Mouse (Mus musculus) layer of hippocampus, postnatal 10 days (tissue): ENCODE results near the gene Ces1f. TPM values are rescaled to one million over a fixed set of nuclear protein-coding genes. Genes with fewer than 3 reads are reported as not detected.
"Not testable (repeated sequence)": the region's sequence is repeated elsewhere in the genome, so short reads cannot be mapped to it uniquely, and the experiment has no call there.

Experiments
- DNase-seq, 2 experiments: peaks; one replicate each; pipeline ENCODE4 v3.0.0; 2021; ENCODE audit warnings: low spot score in 2 of 2
- long read RNA-seq: library from polyadenylated mRNA; stranded (forward); transcript quantifications from one replicate; pipeline ENCODE4 v2.0.0, GENCODE M21; 2023
- total RNA-seq, 2 experiments: library from RNA; stranded (reverse); gene quantifications; 2 replicates each; pipeline ENCODE4 v1.2.3; 2021

The Ces1f gene
- total RNA-seq, result not detected
- long read RNA-seq, result 0 reads

GRCm38 (mm10) chr8:93279556-93279955 is at the start of gene Ces1f:
TSS of gene Ces1f (minus strand) at chr8:93279747.
- no peak for DNase-seq

GRCm38 (mm10) chr8:93325123-93325522 is 45.6 kb upstream of the Ces1f start:
- DNase-seq, result no peak

GRCm38 (mm10) chr8:93317031-93317430 is 37.5 kb upstream of the Ces1f start:
- no peak for DNase-seq

DNA sequence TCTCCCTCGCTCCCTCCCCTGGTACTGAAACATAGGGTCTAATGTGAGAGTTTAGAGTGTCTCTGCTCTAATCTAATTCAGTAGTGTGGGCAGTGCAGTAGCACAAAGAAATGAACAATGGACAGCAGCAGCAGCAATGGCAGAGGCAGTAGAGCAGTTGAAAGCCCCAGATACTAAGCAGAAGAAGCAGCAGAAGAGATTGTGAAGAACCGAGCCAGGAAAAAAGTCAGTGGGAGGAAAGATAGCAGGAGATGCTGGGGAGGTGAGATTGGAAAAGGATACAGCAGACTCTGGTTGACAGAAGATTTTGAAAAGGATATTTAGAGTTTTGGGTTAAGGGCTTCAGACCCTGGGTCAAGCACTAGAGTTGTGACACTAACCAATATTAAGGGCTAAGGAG is 36.0 kb upstream of the Ces1f start:
- DNase-seq, result no peak

- DNase-seq, result no peak
Measured at GRCm38 (mm10) chr8:93283896-93284295, 4.3 kb upstream of the Ces1f start.

DNA sequence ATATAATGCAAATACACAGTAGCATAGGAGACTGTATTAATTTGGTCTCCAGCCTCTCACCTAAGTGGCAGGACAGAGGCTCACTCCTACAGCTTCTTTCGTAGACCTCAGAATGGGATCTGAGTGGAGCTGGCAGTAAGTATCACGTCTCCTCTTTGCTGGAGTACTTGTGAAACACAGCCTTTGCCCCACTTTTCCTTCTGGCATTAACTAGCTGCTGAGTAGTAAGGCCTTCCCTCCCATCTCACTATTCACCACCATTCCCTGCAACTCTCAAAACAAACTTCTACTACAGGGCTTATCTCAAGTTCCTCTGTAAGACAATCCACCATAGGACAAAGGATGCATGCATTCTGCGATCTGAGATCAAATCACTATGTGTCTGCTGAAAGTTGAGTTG is 2.8 kb upstream of the Ces1f start:
- DNase-seq, result no peak

DNA sequence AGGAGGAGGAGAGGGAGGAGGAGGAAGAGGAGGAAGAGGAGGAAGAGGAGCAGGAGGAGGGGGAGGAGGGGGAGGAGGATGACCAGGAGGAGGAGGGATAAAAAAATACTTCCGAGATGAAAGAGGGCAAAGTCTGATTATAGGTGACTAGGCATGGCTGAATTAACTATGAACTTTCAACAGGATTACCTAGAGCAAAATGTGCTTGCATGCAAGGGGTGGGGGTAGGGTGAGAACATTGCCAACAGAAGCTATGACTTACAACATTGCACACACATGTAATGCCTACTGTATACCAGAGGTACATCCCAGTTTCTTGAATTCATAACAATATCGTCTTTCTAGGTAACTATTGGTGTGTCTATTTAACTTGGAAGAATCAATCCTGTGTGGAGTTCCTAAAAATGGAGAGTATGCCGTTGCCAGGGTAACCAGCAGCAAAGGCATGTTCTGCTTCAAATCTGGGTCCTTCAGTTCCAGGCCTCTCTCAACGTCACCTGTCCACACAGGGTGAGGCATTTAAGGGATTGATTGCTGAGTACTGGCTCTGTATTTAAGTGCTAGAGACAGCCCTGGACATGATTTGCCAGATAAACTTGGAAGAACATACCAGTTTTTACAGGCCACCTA is 1.3 kb downstream of the Ces1f start:
- no peak for DNase-seq

GRCm38 (mm10) chr8:93274609-93275008 is 4.9 kb downstream of the Ces1f start:
- no peak for DNase-seq

DNA sequence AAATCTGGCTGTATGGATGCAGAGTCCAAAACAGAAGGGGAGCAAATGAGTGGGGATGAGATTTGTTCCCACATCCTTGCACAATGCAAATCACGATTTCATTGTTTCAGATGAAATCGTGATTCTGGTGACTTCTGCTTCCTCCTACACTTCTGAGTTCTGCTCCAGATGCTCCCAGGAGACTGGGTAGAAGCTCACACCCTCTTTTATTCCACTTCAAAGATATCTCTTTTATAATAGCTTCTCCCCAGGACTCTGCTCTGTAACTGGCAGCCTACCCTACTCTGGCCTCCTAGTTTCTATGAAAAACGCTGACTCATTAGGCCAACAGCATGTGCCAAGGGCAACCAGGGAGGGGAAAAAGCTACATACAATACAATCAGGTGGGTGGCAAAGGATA is 6.2 kb downstream of the Ces1f start:
- DNase-seq, result peak in 1 of 2 experiments; percentile 11

- DNase-seq, result no peak
Measured at GRCm38 (mm10) chr8:93272686-93273085, 6.9 kb downstream of the Ces1f start.

- DNase-seq, result no peak
Measured at GRCm38 (mm10) chr8:93261436-93261835, 18.1 kb downstream of the Ces1f start.

GRCm38 (mm10) chr8:93252400-93252925 is 27.1 kb downstream of the Ces1f start:
- DNase-seq, result no peak

DNA sequence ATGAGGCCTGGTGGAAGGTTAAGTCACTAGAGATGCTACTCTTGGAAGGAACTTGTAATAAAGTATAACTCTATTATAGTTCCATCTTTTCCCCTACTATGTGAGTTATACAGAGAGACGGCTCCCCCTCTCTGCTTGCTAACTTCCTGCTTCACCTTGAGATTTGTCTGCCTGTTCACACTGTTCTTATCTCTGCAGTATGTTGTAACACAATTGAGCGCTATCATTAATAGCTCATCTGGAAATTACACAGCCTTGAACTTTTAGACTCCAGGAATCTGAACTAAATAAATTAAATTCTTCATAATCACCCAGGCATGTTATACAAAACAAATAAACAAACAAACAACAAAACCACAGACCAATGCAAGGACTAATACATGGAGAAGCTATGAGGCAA is 33.5 kb downstream of the Ces1f start:
- no peak for DNase-seq

- no peak for DNase-seq
Measured at GRCm38 (mm10) chr8:93239884-93240283, 39.7 kb downstream of the Ces1f start.

GRCm38 (mm10) chr8:93235681-93236080 is 43.9 kb downstream of the Ces1f start:
- DNase-seq, result no peak

DNA sequence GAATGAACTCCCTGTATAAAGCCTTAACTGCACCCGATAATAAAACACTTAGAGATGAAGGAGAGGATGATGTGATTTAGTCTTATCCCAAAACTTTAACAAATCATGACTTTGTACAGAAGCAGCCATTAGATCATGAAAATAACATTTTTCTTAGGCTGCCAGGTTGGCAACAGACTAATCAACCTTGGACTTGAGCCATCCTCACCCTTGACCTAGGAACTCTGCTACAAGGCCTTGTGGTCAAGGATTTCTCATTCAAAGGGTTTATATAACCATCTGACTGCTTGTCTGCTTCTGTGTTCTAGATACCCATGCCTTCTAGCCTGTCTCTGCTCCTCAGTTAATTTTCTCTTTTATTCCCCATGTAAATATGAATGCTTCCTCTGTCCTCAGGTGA is 44.8 kb downstream of the Ces1f start:
- no peak for DNase-seq

GRCm38 (mm10) chr8:93234068-93234467 is 45.5 kb downstream of the Ces1f start:
- DNase-seq, result no peak

DNA sequence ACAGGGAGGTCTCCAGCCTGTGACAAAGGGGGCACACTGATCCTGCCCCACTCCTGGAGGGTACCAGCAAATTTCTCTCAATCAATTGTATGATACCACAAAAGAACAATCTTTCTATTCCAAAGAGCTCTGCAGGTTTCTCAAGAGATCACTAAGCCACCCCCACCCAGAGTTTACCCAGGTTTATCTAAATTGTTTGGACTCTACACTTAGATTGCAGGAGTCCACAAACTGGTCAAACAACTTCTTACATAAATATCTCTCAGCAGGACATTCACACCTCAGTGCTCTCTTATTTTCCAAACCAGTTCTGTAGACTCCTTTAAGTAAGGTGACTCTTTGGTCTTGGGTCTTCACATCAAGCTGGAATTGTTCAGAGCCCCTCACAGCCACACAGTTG is 50.1 kb downstream of the Ces1f start, which contains the start of gene Ces1e:
Gene Ces1e, minus strand, starts transcription at position 174 of the 400 bp plus-strand sequence.
- DNase-seq, result no peak

GRCm38 (mm10) chr8:93228673-93229370 is 50.7 kb downstream of the Ces1f start:
- DNase-seq, result no peak

GRCm38 (mm10) chr8:93226471-93226870 is 53.1 kb downstream of the Ces1f start:
- not testable (repeated sequence) for DNase-seq

- DNase-seq, result no peak
Measured at GRCm38 (mm10) chr8:93221896-93222295, 57.7 kb downstream of the Ces1f start.

GRCm38 (mm10) chr8:93217867-93218266 is 61.7 kb downstream of the Ces1f start:
- peak in 1 of 2 experiments; percentile 14 for DNase-seq

DNA sequence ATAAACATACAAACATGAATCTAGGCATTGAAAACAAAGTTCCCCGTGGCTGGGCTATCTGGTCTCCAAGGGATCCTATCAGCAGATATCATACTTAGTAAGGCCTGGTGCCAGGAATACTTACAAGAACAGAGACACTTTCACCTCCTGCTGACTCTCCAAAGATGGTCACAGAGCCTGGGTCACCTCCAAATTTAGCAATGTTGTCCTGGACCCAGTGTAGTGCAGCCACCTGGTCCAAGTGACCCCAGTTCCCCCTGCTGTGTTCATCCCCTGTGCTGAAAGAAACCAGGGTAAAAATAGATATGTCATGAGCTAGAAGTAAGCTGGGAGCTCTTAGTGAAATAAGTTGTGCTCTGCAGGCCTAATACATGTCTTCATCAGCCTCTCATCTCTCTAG is 62.2 kb downstream of the Ces1f start:
- DNase-seq, result no peak
